Mouse (Mus musculus): ENCODE data around the gene Atp13a4.

GRCm38 (mm10) chr16:29435746-29436145 lies 108.9 kb downstream of the Atp13a4 start:
- TF ChIP-seq EP300 (IDR thresholded peaks at IDR 0.05) (no peak), CTCF (IDR thresholded peaks at IDR 0.05) (no peak)

All from lung, postnatal 0 days (tissue).